Mouse (Mus musculus): Measurements from ENCODE around the gene Gm49776. TPM values are rescaled to one million over a fixed set of nuclear protein-coding genes. Genes with fewer than 3 reads are reported as not detected.

The Gm49776 gene
- not detected in 2 replicates for total RNA-seq (2023)

GRCm38 (mm10) chr16:18258221-18258620, at the start of gene Gm49776:
Gm49776 (minus strand) TSS chr16:18258321.

GRCm38 (mm10) chr16:18289067-18289588, 31.0 kb upstream of the Gm49776 start, which contains the start of gene Dgcr8:
Dgcr8 (minus strand) TSS chr16:18289246.

GRCm38 (mm10) chr16:18248433-18249363, 9.4 kb downstream of the Gm49776 start, which contains the start of the genes Trmt2a and Ranbp1:
Trmt2a (plus strand) TSS chr16:18248679.
Ranbp1 (minus strand) TSS chr16:18248732.

GRCm38 (mm10) chr16:18234671-18235388, 23.3 kb downstream of the Gm49776 start, which contains the start of gene Zdhhc8:
Zdhhc8 (minus strand) TSS chr16:18235136.

GRCm38 (mm10) chr16:18217579-18217978, 40.5 kb downstream of the Gm49776 start, which contains the start of gene Ccdc188:
Ccdc188 (plus strand) TSS chr16:18217879.

Other genes starting within 250 kb of the Gm49776 start
- gene Dgcr6, start 205.5 kb downstream of the Gm49776 start, total RNA-seq (2023): 7.3 and 10.1 TPM in 2 replicates
- gene Prodh, start 168.1 kb downstream of the Gm49776 start, total RNA-seq (2023): 7.2 and 8.8 TPM in 2 replicates
- gene Rtn4r, start 130.7 kb downstream of the Gm49776 start, total RNA-seq (2023): 0.20 TPM in 1 of 2 replicates, not detected in the other
- not detected in 2 replicates for gene Ccdc188, start 40.4 kb downstream of the Gm49776 start, total RNA-seq (2023)
- gene Zdhhc8, start 23.2 kb downstream of the Gm49776 start, total RNA-seq (2023): 2.0 and 2.8 TPM in 2 replicates
- gene Trmt2a, start 9.6 kb downstream of the Gm49776 start, total RNA-seq (2023): 34.0 and 45.7 TPM in 2 replicates
- gene Ranbp1, start 9.6 kb downstream of the Gm49776 start, total RNA-seq (2023): 50.5 and 61.9 TPM in 2 replicates
- gene Dgcr8, start 30.9 kb upstream of the Gm49776 start, total RNA-seq (2023): 10.3 and 15.3 TPM in 2 replicates
- 20.1 and 25.5 TPM in 2 replicates for gene Tango2, start 89.8 kb upstream of the Gm49776 start, total RNA-seq (2023)
- 1.8 and 4.4 TPM in 2 replicates for gene Arvcf, start 89.9 kb upstream of the Gm49776 start, total RNA-seq (2023)
- 5.1 and 7.1 TPM in 2 replicates for gene Txnrd2, start 168.1 kb upstream of the Gm49776 start, total RNA-seq (2023)
- 16.9 and 19.2 TPM in 2 replicates for gene Comt, start 168.5 kb upstream of the Gm49776 start, total RNA-seq (2023)
- 1.6 and 2.6 TPM in 2 replicates for gene Gnb1l, start 240.4 kb upstream of the Gm49776 start, total RNA-seq (2023)
- 1.5 and 2.4 TPM in 2 replicates for gene Rtl10, start 240.6 kb upstream of the Gm49776 start, total RNA-seq (2023)

Data from neutrophil, adult 65 days (primary cell).